Mouse (Mus musculus) bone marrow macrophage, adult 2 months (primary cell): ENCODE results near the gene Abca1.

Experiments used
- CTCF ChIP-seq: IDR thresholded peaks from 2 replicates; pipeline ENCODE4 v1.5.1; 2012; ENCODE audit warnings: low read depth, mild to moderate bottlenecking, low read length, moderate library complexity
- POLR2A ChIP-seq: IDR thresholded peaks from 2 replicates; pipeline ENCODE4 v1.6.1; 2012; ENCODE audit warnings: mild to moderate bottlenecking, low read depth, low read length, borderline replicate concordance

- TF ChIP-seq CTCF (no peak), POLR2A (no peak)
Observed at GRCm38 (mm10) chr4:53043819-53044218, 115.9 kb downstream of the Abca1 start.
